Mouse (Mus musculus) ES-Bruce4 (cell line): ENCODE results near the gene Ykt6.

Experiments
- CTCF ChIP-seq: IDR thresholded peaks from one replicate; pipeline ENCODE4 v1.8.1; 2011; ENCODE audit warnings: low read depth, low read length
- EP300 ChIP-seq: IDR thresholded peaks from 2 replicates; pipeline ENCODE4 v1.6.1; 2011; ENCODE audit warnings: low read depth, low read length; ENCODE audit not compliant: insufficient read depth
- POLR2A ChIP-seq: IDR thresholded peaks from one replicate; pipeline ENCODE4 v1.8.1; 2011; ENCODE audit warnings: low read length; ENCODE audit not compliant: insufficient read depth

GRCm38 (mm10) chr11:5979088-5979487, 23.6 kb downstream of the Ykt6 start:
- no peak for TF ChIP-seq POLR2A
- no peak for TF ChIP-seq CTCF
- no peak for TF ChIP-seq EP300
